In the genomic region with DNA sequence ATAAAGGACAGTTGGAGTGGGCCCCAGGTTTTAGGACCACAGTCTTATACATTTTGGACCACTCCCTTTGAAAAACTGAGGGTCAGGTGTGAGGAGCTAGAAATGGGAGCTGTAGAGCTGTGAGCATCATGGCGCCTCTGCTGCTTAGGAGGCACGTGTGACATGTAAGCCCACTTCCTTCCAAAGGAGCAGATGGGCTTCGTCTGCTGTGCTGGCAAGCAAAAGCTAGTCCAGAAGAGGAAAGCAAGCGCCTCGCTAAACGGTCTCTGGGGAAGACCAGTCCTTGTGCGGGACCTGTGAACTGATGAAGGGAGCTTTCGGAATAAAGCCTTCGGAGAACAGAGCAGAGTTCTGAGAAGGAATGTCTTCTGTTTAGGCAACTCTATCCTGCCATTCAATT, we compare ENCODE assay signal across 32 mouse cellular contexts. TPM values are rescaled to one million over a fixed set of nuclear protein-coding genes. Genes with fewer than 3 reads are reported as not detected.
DNase-seq lines count a peak whose midpoint lies in the region; ATAC-seq and TF ChIP-seq lines count a peak whose summit lies in the region.
"Had no signal": no experiment of that assay in that cellular context is flagged by ENCODE, and none has a peak within 500 bp of the region (broad histone marks: within the 10 kb centered on the region; RNA-seq: fewer than 3 reads in every experiment).

No protein-coding gene starts in this region.

- no peak overlapping the region for H3K4me3 ChIP-seq in forebrain, embryonic 15.5 days
- no peak overlapping the region for H3K4me3 ChIP-seq in forebrain, embryonic 10.5 days
- no peak overlapping the region for H3K4me3 ChIP-seq in midbrain, postnatal 0 days (ENCODE audit: low read depth, low read length)
- H3K4me3 ChIP-seq in midbrain, embryonic 11.5 days (ENCODE audit: low read depth, low read length) = no peak overlapping the region
- H3K4me3 ChIP-seq: gastrocnemius, adult 2 months; heart, adult 2 months; heart, embryonic 12.5 days; hindbrain, embryonic 15.5 days; limb, embryonic 12.5 days; liver, embryonic 15.5 days; lung, embryonic 15.5 days; neural tube, embryonic 15.5 days had no signal

- H3K9me3 ChIP-seq in forebrain, embryonic 15.5 days = no peaks in the 10 kb centered on the region
- no peaks in the 10 kb centered on the region for H3K9me3 ChIP-seq in forebrain, embryonic 10.5 days
- H3K9me3 ChIP-seq in midbrain, postnatal 0 days (ENCODE audit: low read length) = no peaks in the 10 kb centered on the region
- H3K9me3 ChIP-seq in midbrain, embryonic 11.5 days (ENCODE audit: control insufficient read depth, low read length) = no peaks in the 10 kb centered on the region
- H3K9me3 ChIP-seq: heart, embryonic 12.5 days; hindbrain, embryonic 15.5 days; limb, embryonic 12.5 days; liver, embryonic 15.5 days; lung, embryonic 15.5 days; neural tube, embryonic 15.5 days had no signal

- TF ChIP-seq CTCF in midbrain, postnatal 0 days (IDR thresholded peaks at IDR 0.05) = no peak

- DNase-seq in forebrain, embryonic 10.5 days (ENCODE audit: extremely low spot score, low spot score) = no peak
- DNase-seq in kidney, postnatal 10 days = peak; percentile 23
- DNase-seq in kidney, adult 18-20 months = no peak
- DNase-seq in midbrain, postnatal 0 days (ENCODE audit: low spot score) = peak; percentile 30
- DNase-seq in midbrain, embryonic 11.5 days (ENCODE audit: low spot score, missing footprints) = no peak
- DNase-seq: adrenal gland, postnatal 14 days; cerebellum, adult 18-20 months; cerebellum, postnatal 36 days; gastrocnemius, adult 2 months; gastrocnemius, postnatal 36 days; heart, adult 2 months; kidney, adult 2 months; layer of hippocampus, adult 9-11 months; midbrain, embryonic 14.5 days; retina, postnatal 1 day; thymus, adult 2 months; thymus, postnatal 36 days had no signal

- 78% methylated on average over 9 of the region's 9 CpGs for WGBS in forebrain, embryonic 15.5 days
- WGBS in forebrain, embryonic 10.5 days = 93% methylated on average over 9 of the region's 9 CpGs
- WGBS in midbrain, postnatal 0 days = 92% methylated on average over 9 of the region's 9 CpGs
- WGBS in midbrain, embryonic 11.5 days = 90% methylated on average over 9 of the region's 9 CpGs

- H3K27me3 ChIP-seq in forebrain, embryonic 15.5 days = peaks cover 22% of the 10 kb centered on the region
- peaks cover 66% of the 10 kb centered on the region for H3K27me3 ChIP-seq in forebrain, embryonic 10.5 days (ENCODE audit: poor library complexity, severe bottlenecking)
- H3K27me3 ChIP-seq in midbrain, postnatal 0 days (ENCODE audit: insufficient read depth, low read length) = 0 out of 2 replicates have a peak, but pooled peaks cover 7% of the 10 kb centered on the region
- no peaks in the 10 kb centered on the region; the same call in 1 of the 2 replicates for H3K27me3 ChIP-seq in midbrain, embryonic 11.5 days (ENCODE audit: control insufficient read depth, insufficient read depth, low read length)
- H3K27me3 ChIP-seq: hindbrain, embryonic 15.5 days had no signal

- H3K4me1 ChIP-seq in forebrain, embryonic 15.5 days = peaks cover 18% of the 10 kb centered on the region
- H3K4me1 ChIP-seq in forebrain, embryonic 10.5 days = peaks cover 27% of the 10 kb centered on the region
- H3K4me1 ChIP-seq in midbrain, postnatal 0 days (ENCODE audit: insufficient read depth, low read length) = no peaks in the 10 kb centered on the region
- peaks cover 13% of the 10 kb centered on the region for H3K4me1 ChIP-seq in midbrain, embryonic 11.5 days (ENCODE audit: control insufficient read depth, insufficient read depth, low read length)
- H3K4me1 ChIP-seq: heart, embryonic 12.5 days; hindbrain, embryonic 15.5 days; limb, embryonic 12.5 days; lung, embryonic 15.5 days; neural tube, embryonic 15.5 days had no signal

- no peak overlapping the region for H3K27ac ChIP-seq in forebrain, embryonic 15.5 days (replicated peaks)
- no peak overlapping the region for H3K27ac ChIP-seq in forebrain, embryonic 10.5 days
- H3K27ac ChIP-seq in midbrain, postnatal 0 days (ENCODE audit: low read depth, low read length) = no peak overlapping the region
- no peak overlapping the region for H3K27ac ChIP-seq in midbrain, embryonic 11.5 days (ENCODE audit: low read depth, low read length)
- H3K27ac ChIP-seq: gastrocnemius, adult 2 months; heart, adult 2 months; hindbrain, embryonic 15.5 days; kidney, postnatal 0 days; limb, embryonic 12.5 days; liver, embryonic 15.5 days; lung, embryonic 15.5 days; macrophage; neural tube, embryonic 15.5 days had no signal

- H3K4me2 ChIP-seq in forebrain, embryonic 15.5 days (replicated peaks) = no peak overlapping the region
- no peak overlapping the region for H3K4me2 ChIP-seq in midbrain, postnatal 0 days (ENCODE audit: low read depth, low read length, poor library complexity, severe bottlenecking)
- no peak overlapping the region for H3K4me2 ChIP-seq in midbrain, embryonic 11.5 days
- H3K4me2 ChIP-seq: heart, embryonic 12.5 days; hindbrain, embryonic 15.5 days; limb, embryonic 12.5 days; liver, embryonic 15.5 days; lung, embryonic 15.5 days; neural tube, embryonic 15.5 days had no signal

- H3K9ac ChIP-seq in forebrain, embryonic 15.5 days (replicated peaks) = no peak overlapping the region
- no peak overlapping the region for H3K9ac ChIP-seq in midbrain, postnatal 0 days (replicated peaks; ENCODE audit: low read length, poor library complexity, severe bottlenecking)
- H3K9ac ChIP-seq in midbrain, embryonic 11.5 days (ENCODE audit: low read length) = no peak overlapping the region
- H3K9ac ChIP-seq: heart, embryonic 12.5 days; hindbrain, embryonic 15.5 days; limb, embryonic 12.5 days; liver, embryonic 15.5 days; lung, embryonic 15.5 days; neural tube, embryonic 15.5 days had no signal

- peak; percentile 70; the same call in 1 of the 2 replicates for ATAC-seq in forebrain, embryonic 15.5 days (replicated peaks)
- ATAC-seq in midbrain, postnatal 0 days (ENCODE audit: low FRiP score) = no peak
- no peak for ATAC-seq in midbrain, embryonic 11.5 days (ENCODE audit: low FRiP score)
- ATAC-seq: CD4-positive, CD25-positive, alpha-beta regulatory T cell, adult 4 months had no signal

- H3K36me3 ChIP-seq in forebrain, embryonic 15.5 days = no peaks in the 10 kb centered on the region
- H3K36me3 ChIP-seq in forebrain, embryonic 10.5 days (replicated peaks) = no peaks in the 10 kb centered on the region
- H3K36me3 ChIP-seq in midbrain, postnatal 0 days (ENCODE audit: insufficient read depth, low read length) = no peaks in the 10 kb centered on the region
- no peaks in the 10 kb centered on the region for H3K36me3 ChIP-seq in midbrain, embryonic 11.5 days (ENCODE audit: control insufficient read depth, insufficient read depth, low read length)
- H3K36me3 ChIP-seq: heart, embryonic 12.5 days; hindbrain, embryonic 15.5 days; limb, embryonic 12.5 days; liver, embryonic 15.5 days; lung, embryonic 15.5 days; neural tube, embryonic 15.5 days had no signal

RNA-seq across cellular contexts. Expression of a gene that starts 45.4 kb away (rescaled TPM):
- polyA plus RNA-seq in forebrain, embryonic 15.5 days (2015; fragmentation: Nextera tagmentation; extraction: Ambion mirVana) = 8.0 and 8.8 TPM in 2 replicates
- polyA plus RNA-seq in forebrain, embryonic 10.5 days (2016; fragmentation: Nextera tagmentation; extraction: Ambion mirVana) = 7.9 and 8.7 TPM in 2 replicates
- total RNA-seq in midbrain, postnatal 0 days (2014; rRNA removed) = 27.8 and 37.9 TPM in 2 replicates
- 6.4 and 7.4 TPM in 2 replicates for polyA plus RNA-seq in midbrain, postnatal 0 days (2015; fragmentation: Nextera tagmentation; extraction: Ambion mirVana)
- polyA plus RNA-seq in midbrain, embryonic 11.5 days (2014; fragmentation: Nextera tagmentation; extraction: Ambion mirVana) = 20.4 and 24.5 TPM in 2 replicates
- total RNA-seq: adrenal gland, postnatal 14 days; gastrocnemius, adult 2 months; gastrocnemius, postnatal 36 days; heart, adult 2 months; hematopoietic stem cell, adult 5-6 weeks; liver, adult 2 months; megakaryocyte-erythroid progenitor cell, adult 5-6 weeks had no signal
- polyA plus RNA-seq: CD4-positive, CD25-positive, alpha-beta regulatory T cell, adult 4 months; heart, postnatal 0 days; intestine, embryonic 14.5 days; kidney, adult 2 months; kidney, postnatal 0 days; liver, adult 2 months; liver, embryonic 15.5 days; macrophage had no signal

RNA-seq across cellular contexts. Expression of a gene that starts 54.5 kb away (rescaled TPM):
- polyA plus RNA-seq in forebrain, embryonic 15.5 days (2015; fragmentation: Nextera tagmentation; extraction: Ambion mirVana) = 29.0 and 29.1 TPM in 2 replicates
- polyA plus RNA-seq in forebrain, embryonic 10.5 days (2016; fragmentation: Nextera tagmentation; extraction: Ambion mirVana) = 36.8 and 37.7 TPM in 2 replicates
- total RNA-seq in midbrain, postnatal 0 days (2014; rRNA removed) = 43.7 and 62.3 TPM in 2 replicates
- polyA plus RNA-seq in midbrain, postnatal 0 days (2015; fragmentation: Nextera tagmentation; extraction: Ambion mirVana) = 49.3 and 51.6 TPM in 2 replicates
- 29.5 and 32.3 TPM in 2 replicates for polyA plus RNA-seq in midbrain, embryonic 11.5 days (2014; fragmentation: Nextera tagmentation; extraction: Ambion mirVana)

RNA-seq across cellular contexts. Expression of a gene that starts 58.9 kb away (rescaled TPM):
- polyA plus RNA-seq in forebrain, embryonic 15.5 days (2015; fragmentation: Nextera tagmentation; extraction: Ambion mirVana) = 21.4 and 23.4 TPM in 2 replicates
- polyA plus RNA-seq in forebrain, embryonic 10.5 days (2016; fragmentation: Nextera tagmentation; extraction: Ambion mirVana) = 28.4 and 30.6 TPM in 2 replicates
- total RNA-seq in midbrain, postnatal 0 days (2014; rRNA removed) = 4.3 and 7.4 TPM in 2 replicates
- polyA plus RNA-seq in midbrain, postnatal 0 days (2015; fragmentation: Nextera tagmentation; extraction: Ambion mirVana) = 7.3 and 9.0 TPM in 2 replicates
- 28.7 and 29.5 TPM in 2 replicates for polyA plus RNA-seq in midbrain, embryonic 11.5 days (2014; fragmentation: Nextera tagmentation; extraction: Ambion mirVana)

Comparison
In these comparisons a context has a peak if more than half of its experiments do, and no peak if none do; other contexts are left out.
1. DNase-seq: peak in kidney, postnatal 10 days (single experiment) and midbrain, postnatal 0 days (single experiment); none in forebrain, embryonic 10.5 days (single experiment), kidney, adult 18-20 months (single experiment) and midbrain, embryonic 11.5 days (single experiment).